Mouse (Mus musculus) stomach, postnatal 0 days (tissue): ENCODE measurements around the gene Itga1. TPM values are rescaled to one million over a fixed set of nuclear protein-coding genes. Genes with fewer than 3 reads are reported as not detected.
A peak's percentile ranks its signal among the peaks of the same experiment; 100 is the strongest.

Source experiments
- ATAC-seq: fragments of 200-750 bp; cut with Nextera tagmentation; 2 replicates; pipeline ENCODE4 v1.8.0; 2017; ENCODE audit not compliant: low FRiP score, low TSS enrichment
- DNase-seq: peaks from one replicate; pipeline ENCODE4 v3.0.0-alpha.2; 2016; ENCODE audit warnings: low spot score
- H3K27ac ChIP-seq: fragments of 300-500 bp; sonication (generic); replicated peaks from 2 replicates; pipeline ENCODE4 v1.5.1; 2014; ENCODE audit warnings: mild to moderate bottlenecking, control low read depth
- H3K27me3 ChIP-seq: fragments of 300-500 bp; sonication (generic); 2 replicates; pipeline ENCODE4 v1.6.1; 2014; ENCODE audit warnings: low read length; ENCODE audit not compliant: control insufficient read depth, insufficient read depth
- H3K36me3 ChIP-seq: fragments of 300-500 bp; sonication (generic); 2 replicates; pipeline ENCODE4 v1.6.1; 2014; ENCODE audit warnings: low read length, mixed read lengths; ENCODE audit not compliant: control insufficient read depth, insufficient read depth
- H3K4me1 ChIP-seq: fragments of 300-500 bp; sonication (generic); replicated peaks from 2 replicates; pipeline ENCODE4 v1.6.1; 2014; ENCODE audit warnings: antibody characterized with exemption; ENCODE audit not compliant: control insufficient read depth, insufficient read depth
- H3K4me2 ChIP-seq: fragments of 300-500 bp; sonication (generic); replicated peaks from 2 replicates; pipeline ENCODE4 v1.6.1; 2014; ENCODE audit warnings: low read depth, mild to moderate bottlenecking, control low read depth, moderate library complexity
- H3K4me3 ChIP-seq: fragments of 300-500 bp; sonication (generic); 2 replicates; pipeline ENCODE4 v1.5.1; 2014; ENCODE audit warnings: low read depth, low read length, control low read depth
- H3K9ac ChIP-seq: fragments of 300-500 bp; sonication (generic); 2 replicates; pipeline ENCODE4 v1.6.1; 2014; ENCODE audit warnings: mild to moderate bottlenecking, low read length, control low read depth, mixed read lengths
- H3K9me3 ChIP-seq: fragments of 300-500 bp; sonication (generic); 2 replicates; pipeline ENCODE4 v1.6.1; 2016; ENCODE audit warnings: low read length; ENCODE audit not compliant: control insufficient read depth
- CTCF ChIP-seq: IDR thresholded peaks from 2 replicates; pipeline ENCODE4 v1.5.1; 2016; ENCODE audit warnings: antibody characterized with exemption, low read depth, mild to moderate bottlenecking, moderate library complexity
- EP300 ChIP-seq: optimal IDR thresholded peaks from 2 replicates; pipeline ENCODE3; 2016; ENCODE audit warnings: antibody characterized with exemption
- WGBS: fragments of 180-500 bp; shearing (Covaris S2); extraction: QIAGEN DNeasy Blood & Tissue Kit; methylation state at CpG from one replicate; pipeline ENCODE4 v1.1.7; 2014; 5-methylcytosine and 5-hydroxymethylcytosine counted together
- polyA plus RNA-seq: library from polyadenylated mRNA; unstranded; fragments of >200 nt; fragmentation: Nextera tagmentation; extraction: Ambion mirVana; gene quantifications from 2 replicates; pipeline ENCODE4 v1.2.1, GENCODE M21; 2015

Gene Itga1
- polyA plus RNA-seq, 1 experiment from 2014 or later, result 18.4 TPM

- ATAC-seq (peak; percentile 87), DNase-seq (peak; percentile 82)
- no peak overlapping the region for H3K27ac ChIP-seq
- H3K36me3 ChIP-seq, result 0 out of 2 replicates have a peak, but pooled peaks cover 5% of the 10 kb centered on the region
- H3K9me3 ChIP-seq, result no peaks in the 10 kb centered on the region
- TF ChIP-seq EP300 (no peak), CTCF (peak; percentile 97)
- H3K9ac ChIP-seq, result no peak overlapping the region
- no peak overlapping the region for H3K4me3 ChIP-seq
- H3K27me3 ChIP-seq, result no peaks in the 10 kb centered on the region
- H3K4me2 ChIP-seq, result no peak overlapping the region
- 27% methylated on average over 2 of the region's 2 CpGs for WGBS
- no peaks in the 10 kb centered on the region for H3K4me1 ChIP-seq
Observed at GRCm38 (mm10) chr13:114964233-114964632, 137.5 kb downstream of the Itga1 start.

DNA sequence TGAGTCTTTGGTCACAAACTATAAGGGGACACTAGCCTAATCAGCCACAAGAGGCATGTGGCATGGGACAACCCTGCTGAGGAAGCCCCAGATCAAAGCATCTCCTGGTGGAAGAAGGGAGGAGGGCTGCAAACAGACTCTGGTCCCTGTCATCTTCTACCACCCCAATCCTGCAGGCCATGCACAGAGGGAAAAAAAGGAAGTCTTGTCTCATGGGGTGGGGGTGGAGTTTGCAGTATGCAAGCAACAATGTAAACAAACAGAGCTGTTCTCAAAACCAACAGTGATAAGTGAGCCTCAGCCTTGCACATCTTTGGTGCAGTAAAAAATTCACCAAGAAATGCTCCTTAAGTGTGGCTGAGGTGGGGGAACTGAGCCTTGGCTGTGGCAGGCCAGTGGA, 147.2 kb downstream of the Itga1 start:
- H3K4me2 ChIP-seq, result no peak overlapping the region
- H3K4me1 ChIP-seq, result no peaks in the 10 kb centered on the region
- no peak overlapping the region for H3K4me3 ChIP-seq
- TF ChIP-seq EP300 (no peak), CTCF (no peak)
- H3K9ac ChIP-seq, result no peak overlapping the region
- H3K36me3 ChIP-seq, result no peaks in the 10 kb centered on the region
- ATAC-seq, result no peak
- no peak for DNase-seq
- no peak overlapping the region for H3K27ac ChIP-seq
- no peaks in the 10 kb centered on the region for H3K27me3 ChIP-seq
- H3K9me3 ChIP-seq, result no peaks in the 10 kb centered on the region

GRCm38 (mm10) chr13:114933541-114933940, 168.2 kb downstream of the Itga1 start:
- Histone ChIP-seq H3K9ac (no peak overlapping the region), H3K36me3 (no peaks in the 10 kb centered on the region), H3K4me3 (no peak overlapping the region), H3K27ac (no peak overlapping the region), H3K9me3 (no peaks in the 10 kb centered on the region), H3K4me2 (no peak overlapping the region), H3K27me3 (no peaks in the 10 kb centered on the region), H3K4me1 (no peaks in the 10 kb centered on the region; the same call in 1 of the 2 replicates)
- peak; percentile 28 for DNase-seq
- no peak for TF ChIP-seq EP300
- no peak for TF ChIP-seq CTCF
- WGBS, result 64% methylated on average over 7 of the region's 7 CpGs
- ATAC-seq, result 0 out of 2 replicates have a peak, but pooled peaks have one; percentile 37

GRCm38 (mm10) chr13:114931775-114932294, 169.9 kb downstream of the Itga1 start, which contains the start of gene Itga2:
Gene Itga2 (minus strand): TSS chr13:114932100.
- H3K4me3 ChIP-seq, result peak within 1 kb of the TSS; percentile 49
- TF ChIP-seq CTCF (peak; percentile 74), EP300 (no peak)
- H3K27ac ChIP-seq, result peak within 1 kb of the TSS; percentile 61
- 1% methylated on average over 28 of the region's 28 CpGs for WGBS
- H3K9ac ChIP-seq, result peak within 1 kb of the TSS; percentile 62
- peak within 1 kb of the TSS; percentile 80 for H3K4me2 ChIP-seq
- no peaks in the 10 kb centered on the region for H3K27me3 ChIP-seq
- ATAC-seq, result peak; percentile 83
- H3K36me3 ChIP-seq, result no peaks in the 10 kb centered on the region
- peak; percentile 79 for DNase-seq
- H3K4me1 ChIP-seq, result no peaks in the 10 kb centered on the region; the same call in 1 of the 2 replicates
- no peaks in the 10 kb centered on the region for H3K9me3 ChIP-seq

- DNase-seq, result peak; percentile 58
- Histone ChIP-seq H3K27ac (peak overlapping the region; percentile 58), H3K9ac (peak overlapping the region; percentile 62), H3K4me3 (peak overlapping the region; percentile 49), H3K9me3 (no peaks in the 10 kb centered on the region), H3K4me1 (no peaks in the 10 kb centered on the region; the same call in 1 of the 2 replicates), H3K27me3 (no peaks in the 10 kb centered on the region), H3K4me2 (peak overlapping the region; percentile 80), H3K36me3 (no peaks in the 10 kb centered on the region)
- WGBS, result 3% methylated on average over 10 of the region's 10 CpGs
- ATAC-seq, result peak; percentile 63
- TF ChIP-seq EP300, result no peak
- no peak for TF ChIP-seq CTCF
Observed at GRCm38 (mm10) chr13:114930996-114931649, 170.6 kb downstream of the Itga1 start.

- TF ChIP-seq CTCF (no peak), EP300 (no peak)
- H3K4me1 ChIP-seq, result peaks cover 2% of the 10 kb centered on the region; the same call in 1 of the 2 replicates
Observed at GRCm38 (mm10) chr13:114924785-114925184, 177.0 kb downstream of the Itga1 start.

More at GRCm38 (mm10) chr13:114924785-114925184, 177.0 kb downstream of the Itga1 start:
- Histone ChIP-seq H3K4me2 (no peak overlapping the region), H3K27ac (no peak overlapping the region), H3K9ac (no peak overlapping the region), H3K27me3 (no peaks in the 10 kb centered on the region), H3K4me3 (no peak overlapping the region), H3K9me3 (no peaks in the 10 kb centered on the region), H3K36me3 (no peaks in the 10 kb centered on the region)
- 37% methylated on average over 1 of the region's 1 CpGs for WGBS
- DNase-seq, result no peak
- ATAC-seq, result no peak
